ENCODE assay signal across 12 mouse cellular contexts in the genomic region with DNA sequence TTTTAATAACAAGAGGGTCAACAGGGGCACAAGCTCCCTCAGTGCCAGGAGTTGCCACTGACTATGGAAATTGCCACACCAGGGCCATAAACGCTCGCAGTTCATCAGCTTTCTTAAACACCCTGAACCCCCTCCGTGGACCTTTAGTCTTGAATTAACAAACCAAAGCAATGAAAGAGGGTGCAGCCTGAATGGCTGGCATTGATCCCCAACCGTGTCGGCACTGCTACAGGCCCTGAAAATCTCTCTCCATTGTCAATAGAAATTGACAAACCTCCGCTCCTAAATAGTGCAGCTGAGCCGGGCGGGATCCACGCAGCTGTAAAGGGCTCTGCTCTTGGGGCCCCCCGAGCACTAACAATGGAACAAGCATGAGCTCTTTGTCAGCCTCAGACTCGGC. TPM values are rescaled to one million over a fixed set of nuclear protein-coding genes. Genes with fewer than 3 reads are reported as not detected.
DNase-seq lines count a peak whose midpoint lies in the region; ATAC-seq and TF ChIP-seq lines count a peak whose summit lies in the region.
"Had no signal": no experiment of that assay in that cellular context is flagged by ENCODE, and none has a peak within 500 bp of the region (broad histone marks: within the 10 kb centered on the region; RNA-seq: fewer than 3 reads in every experiment).

No protein-coding gene starts in this region.

- no peak overlapping the region for H3K4me2 ChIP-seq in embryonic facial prominence, embryonic 11.5 days (ENCODE audit: low read depth, low read length)
- no peak overlapping the region for H3K4me2 ChIP-seq in forebrain, postnatal 0 days (ENCODE audit: low read depth)
- H3K4me2 ChIP-seq in midbrain, embryonic 11.5 days, result peak overlapping the region; percentile 17; the same call in 1 of the 2 replicates
- H3K4me2 ChIP-seq in liver, embryonic 12.5 days, result no peak overlapping the region
- H3K4me2 ChIP-seq: heart, embryonic 13.5 days; lung, embryonic 15.5 days had no signal

- H3K9me3 ChIP-seq in embryonic facial prominence, embryonic 11.5 days (replicated peaks; ENCODE audit: control insufficient read depth, low read length), result no peaks in the 10 kb centered on the region
- H3K9me3 ChIP-seq in forebrain, postnatal 0 days (ENCODE audit: low read length), result no peaks in the 10 kb centered on the region
- H3K9me3 ChIP-seq in midbrain, embryonic 11.5 days (ENCODE audit: control insufficient read depth, low read length), result no peaks in the 10 kb centered on the region
- no peaks in the 10 kb centered on the region for H3K9me3 ChIP-seq in liver, embryonic 12.5 days (replicated peaks)
- H3K9me3 ChIP-seq: heart, embryonic 13.5 days; lung, embryonic 15.5 days had no signal

- peak; percentile 89 for ATAC-seq in embryonic facial prominence, embryonic 11.5 days (replicated peaks; ENCODE audit: insufficient number of reproducible peaks, low FRiP score, low TSS enrichment, low read depth)
- ATAC-seq in forebrain, postnatal 0 days, result no peak
- peak; percentile 95 for ATAC-seq in midbrain, embryonic 11.5 days (ENCODE audit: low FRiP score)
- no peak for ATAC-seq in liver, embryonic 12.5 days
- ATAC-seq: intestine, postnatal 0 days had no signal

- 1% methylated on average over 11 of the region's 11 CpGs for WGBS in embryonic facial prominence, embryonic 11.5 days
- 5% methylated on average over 11 of the region's 11 CpGs for WGBS in forebrain, postnatal 0 days
- 1% methylated on average over 11 of the region's 11 CpGs for WGBS in midbrain, embryonic 11.5 days
- WGBS in liver, embryonic 12.5 days (ENCODE audit: insufficient replicate concordance), result 21% methylated on average over 11 of the region's 11 CpGs

- peaks cover 8% of the 10 kb centered on the region for H3K27me3 ChIP-seq in embryonic facial prominence, embryonic 11.5 days (ENCODE audit: control insufficient read depth, insufficient read depth, low read length)
- peaks cover 41% of the 10 kb centered on the region for H3K27me3 ChIP-seq in forebrain, postnatal 0 days (ENCODE audit: insufficient read depth, low read length)
- peaks cover 78% of the 10 kb centered on the region for H3K27me3 ChIP-seq in midbrain, embryonic 11.5 days (ENCODE audit: control insufficient read depth, insufficient read depth, low read length)
- peaks cover 8% of the 10 kb centered on the region; the same call in 1 of the 2 replicates for H3K27me3 ChIP-seq in liver, embryonic 12.5 days (replicated peaks)

- H3K4me3 ChIP-seq in embryonic facial prominence, embryonic 11.5 days (ENCODE audit: low read depth, low read length), result no peak overlapping the region
- H3K4me3 ChIP-seq in forebrain, postnatal 0 days (ENCODE audit: low read depth, low read length), result no peak overlapping the region
- no peak overlapping the region for H3K4me3 ChIP-seq in midbrain, embryonic 11.5 days (ENCODE audit: low read depth, low read length)
- no peak overlapping the region for H3K4me3 ChIP-seq in liver, embryonic 12.5 days
- H3K4me3 ChIP-seq: heart, embryonic 13.5 days; lung, embryonic 15.5 days had no signal

- no peak for TF ChIP-seq CTCF in forebrain, postnatal 0 days (IDR thresholded peaks at IDR 0.05; ENCODE audit: low read depth)

- no peaks in the 10 kb centered on the region for H3K36me3 ChIP-seq in embryonic facial prominence, embryonic 11.5 days (replicated peaks; ENCODE audit: control insufficient read depth, insufficient read depth, low read depth, low read length)
- H3K36me3 ChIP-seq in forebrain, postnatal 0 days (ENCODE audit: insufficient read depth), result no peaks in the 10 kb centered on the region
- no peaks in the 10 kb centered on the region for H3K36me3 ChIP-seq in midbrain, embryonic 11.5 days (ENCODE audit: control insufficient read depth, insufficient read depth, low read length)
- no peaks in the 10 kb centered on the region for H3K36me3 ChIP-seq in liver, embryonic 12.5 days
- H3K36me3 ChIP-seq: heart, embryonic 13.5 days; lung, embryonic 15.5 days had no signal

- H3K9ac ChIP-seq in embryonic facial prominence, embryonic 11.5 days (replicated peaks; ENCODE audit: low read length), result no peak overlapping the region
- no peak overlapping the region for H3K9ac ChIP-seq in forebrain, postnatal 0 days
- H3K9ac ChIP-seq in midbrain, embryonic 11.5 days (ENCODE audit: low read length), result no peak overlapping the region
- no peak overlapping the region for H3K9ac ChIP-seq in liver, embryonic 12.5 days
- H3K9ac ChIP-seq: heart, embryonic 13.5 days; lung, embryonic 15.5 days had no signal

- DNase-seq in embryonic facial prominence, embryonic 11.5 days (ENCODE audit: low spot score), result peak; percentile 63
- DNase-seq in forebrain, postnatal 0 days, result peak; percentile 17
- DNase-seq in midbrain, embryonic 11.5 days (ENCODE audit: low spot score, missing footprints), result peak; percentile 95
- DNase-seq in retina, postnatal 1 day, result peak; percentile 62
- no peak for DNase-seq in heart, adult 18-20 months
- no peak for DNase-seq in thymus, postnatal 4 days
- DNase-seq: thymus, postnatal 25 days had no signal

- no peak overlapping the region for H3K27ac ChIP-seq in embryonic facial prominence, embryonic 11.5 days (replicated peaks; ENCODE audit: low read depth, low read length)
- no peak overlapping the region for H3K27ac ChIP-seq in forebrain, postnatal 0 days (ENCODE audit: low read depth, low read length)
- H3K27ac ChIP-seq in midbrain, embryonic 11.5 days (ENCODE audit: low read depth, low read length), result no peak overlapping the region
- no peak overlapping the region for H3K27ac ChIP-seq in liver, embryonic 12.5 days
- H3K27ac ChIP-seq: heart, embryonic 13.5 days; lung, embryonic 15.5 days had no signal

- no peaks in the 10 kb centered on the region for H3K4me1 ChIP-seq in embryonic facial prominence, embryonic 11.5 days (ENCODE audit: control insufficient read depth, insufficient read depth, low read length)
- H3K4me1 ChIP-seq in forebrain, postnatal 0 days (ENCODE audit: insufficient read depth), result no peaks in the 10 kb centered on the region
- peaks cover 12% of the 10 kb centered on the region for H3K4me1 ChIP-seq in midbrain, embryonic 11.5 days (ENCODE audit: control insufficient read depth, insufficient read depth, low read length)
- H3K4me1 ChIP-seq in liver, embryonic 12.5 days, result no peaks in the 10 kb centered on the region
- H3K4me1 ChIP-seq: heart, embryonic 13.5 days; lung, embryonic 15.5 days had no signal

RNA-seq across cellular contexts. Expression of gene Fezf1, which starts 24.8 kb away (rescaled TPM):
- 6.8 and 10.7 TPM in 2 replicates for polyA plus RNA-seq in embryonic facial prominence, embryonic 11.5 days (2014; fragmentation: Nextera tagmentation; extraction: Ambion mirVana)
- 6.1 and 19.7 TPM in 2 replicates for total RNA-seq in forebrain, postnatal 0 days (2014; rRNA removed)
- 4.5 and 10.0 TPM in 2 replicates for polyA plus RNA-seq in forebrain, postnatal 0 days (2015; fragmentation: Nextera tagmentation; extraction: Ambion mirVana)
- polyA plus RNA-seq in midbrain, embryonic 11.5 days (2014; fragmentation: Nextera tagmentation; extraction: Ambion mirVana), result 1.9 and 3.3 TPM in 2 replicates
- not detected in 2 replicates for polyA plus RNA-seq in liver, embryonic 12.5 days (2016; fragmentation: Nextera tagmentation; extraction: Ambion mirVana)
- total RNA-seq in heart, adult 18-20 months (2021), result not detected
- total RNA-seq: common myeloid progenitor, adult 5-6 weeks had no signal
- polyA plus RNA-seq: heart, embryonic 13.5 days; intestine, postnatal 0 days; lung, embryonic 15.5 days had no signal

Comparison
In these comparisons a context has a peak if more than half of its experiments do, and no peak if none do; other contexts are left out.
1. ATAC-seq: peak in embryonic facial prominence, embryonic 11.5 days (single experiment) and midbrain, embryonic 11.5 days (single experiment); none in forebrain, postnatal 0 days (single experiment) and liver, embryonic 12.5 days (single experiment).
2. DNase-seq: peak in embryonic facial prominence, embryonic 11.5 days (single experiment), forebrain, postnatal 0 days (single experiment), midbrain, embryonic 11.5 days (single experiment) and retina, postnatal 1 day (single experiment); none in heart, adult 18-20 months (0 of 2) and thymus, postnatal 4 days (single experiment).